Mouse (Mus musculus) heart, adult 2 months (tissue): ENCODE results near the gene Gfod1.

ENCODE experiments used
- CTCF ChIP-seq: fragments of 200-600 bp; IDR thresholded peaks from 2 replicates; pipeline ENCODE4 v1.8.1; 2022; ENCODE audit warnings: antibody characterized with exemption, mild to moderate bottlenecking, moderate library complexity
- EP300 ChIP-seq: fragments of 200-500 bp; IDR thresholded peaks from 2 replicates; pipeline ENCODE4 v1.6.1; 2011; ENCODE audit warnings: low read depth, low read length, control low read depth; ENCODE audit not compliant: insufficient read depth
- POLR2A ChIP-seq: fragments of 200-500 bp; IDR thresholded peaks from 2 replicates; pipeline ENCODE4 v1.6.1; 2011; ENCODE audit warnings: mild to moderate bottlenecking, low read depth, low read length, control low read depth; ENCODE audit not compliant: insufficient read depth

- TF ChIP-seq CTCF = no peak
- TF ChIP-seq POLR2A = no peak
- TF ChIP-seq EP300 = no peak
Measured at GRCm38 (mm10) chr13:43218764-43219163, 85.2 kb downstream of the Gfod1 start.
